Mouse (Mus musculus): ENCODE measurements around the gene Nanog.

The Nanog gene

GRCm38 (mm10) chr6:122762480-122762879, 55.2 kb downstream of the Nanog start:
- DNase-seq (ENCODE audit: low spot score in 2 of 2): no peak

- DNase-seq (ENCODE audit: low spot score in 2 of 2): no peak
Observed at GRCm38 (mm10) chr6:122762952-122763700, 55.8 kb downstream of the Nanog start.

- DNase-seq (ENCODE audit: low spot score in 2 of 2): no peak
Observed at GRCm38 (mm10) chr6:122763844-122764445, 56.7 kb downstream of the Nanog start.

Measured in natural killer cell, adult 2 months (primary cell).